Mouse (Mus musculus) G1E (cell line): ENCODE data around the gene Clcnkb.

Source experiments
- CTCF ChIP-seq: IDR thresholded peaks from 2 replicates; pipeline ENCODE4 v1.5.1; 2012; ENCODE audit warnings: low read depth, low read length, inconsistent platforms, mixed read lengths
- GATA1 ChIP-seq: IDR thresholded peaks from 2 replicates; pipeline ENCODE4 v1.6.1; 2012; ENCODE audit warnings: borderline replicate concordance, low read length, inconsistent platforms, mixed read lengths

GRCm38 (mm10) chr4:141389366-141390150 is 26.3 kb downstream of the Clcnkb start:
- TF ChIP-seq CTCF, result no peak
- no peak for TF ChIP-seq GATA1
